Mouse (Mus musculus): ENCODE measurements around the gene Fam19a1. TPM values are rescaled to one million over a fixed set of nuclear protein-coding genes. Genes with fewer than 3 reads are reported as not detected.

The Fam19a1 gene
- polyA plus RNA-seq, 1 experiment, result not detected

DNA sequence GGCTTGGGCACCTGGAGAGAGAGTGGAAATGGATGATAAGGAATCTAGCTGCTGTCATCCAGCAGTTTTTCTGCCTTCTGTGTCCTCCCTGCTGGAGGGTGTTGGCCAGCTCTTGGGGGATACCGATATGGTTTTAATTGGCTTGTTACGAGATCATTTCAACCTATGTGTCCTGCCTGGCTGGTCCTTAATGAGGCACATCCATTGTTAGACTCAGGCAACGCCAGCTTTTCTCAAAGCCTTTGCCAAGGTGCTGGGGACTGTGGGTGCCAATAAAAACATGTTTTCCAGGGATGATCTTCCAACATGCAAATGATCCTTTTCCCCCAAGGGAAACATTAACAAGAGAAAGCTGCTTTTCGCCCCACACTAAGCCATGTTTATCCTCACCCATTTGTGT lies 266.3 kb downstream of the Fam19a1 start:
- no peak overlapping the region for H3K4me3 ChIP-seq (ENCODE audit: insufficient read depth, low read depth, low read length)
- H3K4me1 ChIP-seq (ENCODE audit: control insufficient read depth, insufficient read depth, low read length), result no peaks in the 10 kb centered on the region
- TF ChIP-seq CTCF (IDR thresholded peaks at IDR 0.05; ENCODE audit: insufficient read depth, low read depth, low read length) (no peak), POLR2A (IDR thresholded peaks at IDR 0.05; ENCODE audit: insufficient read depth, low read depth, low read length) (no peak)
- no peak overlapping the region for H3K27ac ChIP-seq (ENCODE audit: insufficient read depth, low read depth, low read length)
- 37% methylated on average over 4 of the region's 4 CpGs for WGBS

DNA sequence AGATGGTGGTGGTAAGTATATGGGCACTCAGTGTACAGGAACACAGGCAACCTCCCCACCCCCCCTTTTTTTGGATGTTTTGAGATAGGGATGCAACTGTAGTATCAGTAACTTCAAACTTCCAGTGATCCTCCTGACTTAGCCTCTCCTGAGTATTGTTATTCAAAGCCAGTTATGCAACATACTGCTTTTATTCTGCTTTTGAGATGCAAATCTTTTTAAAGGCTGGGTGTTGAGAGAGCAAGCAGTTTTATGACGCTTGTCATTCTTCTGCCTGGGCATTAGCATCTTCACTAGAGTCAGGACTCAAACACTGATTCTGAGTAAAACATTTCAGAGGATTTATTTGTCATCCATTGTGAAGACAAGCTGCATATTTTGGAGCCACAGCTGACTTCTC lies 271.5 kb downstream of the Fam19a1 start:
- WGBS, result 89% methylated on average over 1 of the region's 1 CpGs
- TF ChIP-seq POLR2A (IDR thresholded peaks at IDR 0.05; ENCODE audit: insufficient read depth, low read depth, low read length) (no peak), CTCF (IDR thresholded peaks at IDR 0.05; ENCODE audit: insufficient read depth, low read depth, low read length) (no peak)

DNA sequence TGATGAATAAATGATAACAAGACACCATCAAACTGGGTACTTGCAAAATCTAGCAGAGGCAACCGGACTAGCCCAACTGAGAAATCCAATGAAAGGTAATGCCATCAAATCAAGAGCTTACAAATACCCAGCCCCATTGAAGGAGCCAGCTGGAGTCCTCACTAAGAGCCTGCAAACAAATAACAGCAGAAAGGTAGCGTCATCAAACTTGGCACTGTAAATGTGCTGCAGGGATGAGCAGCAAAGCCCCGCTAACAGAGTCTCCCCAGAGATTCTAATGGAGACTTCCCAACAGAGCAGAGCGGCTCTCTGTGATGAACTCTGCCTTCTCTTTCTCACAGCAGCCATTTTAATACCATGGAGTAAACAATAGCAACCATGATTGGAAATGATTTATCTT lies 305.9 kb downstream of the Fam19a1 start:
- WGBS, result 94% methylated on average over 4 of the region's 4 CpGs
- no peak for TF ChIP-seq CTCF (IDR thresholded peaks at IDR 0.05; ENCODE audit: insufficient read depth, low read depth, low read length)
- TF ChIP-seq POLR2A (IDR thresholded peaks at IDR 0.05; ENCODE audit: insufficient read depth, low read depth, low read length), result no peak
- Histone ChIP-seq H3K4me1 (ENCODE audit: control insufficient read depth, insufficient read depth, low read length) (no peaks in the 10 kb centered on the region), H3K27ac (ENCODE audit: insufficient read depth, low read depth, low read length) (no peak overlapping the region), H3K4me3 (ENCODE audit: insufficient read depth, low read depth, low read length) (no peak overlapping the region)

More for the DNA sequence above, 271.5 kb downstream of the Fam19a1 start:
- Histone ChIP-seq H3K27ac (ENCODE audit: insufficient read depth, low read depth, low read length) (no peak overlapping the region), H3K4me3 (ENCODE audit: insufficient read depth, low read depth, low read length) (no peak overlapping the region), H3K4me1 (ENCODE audit: control insufficient read depth, insufficient read depth, low read length) (no peaks in the 10 kb centered on the region)

DNA sequence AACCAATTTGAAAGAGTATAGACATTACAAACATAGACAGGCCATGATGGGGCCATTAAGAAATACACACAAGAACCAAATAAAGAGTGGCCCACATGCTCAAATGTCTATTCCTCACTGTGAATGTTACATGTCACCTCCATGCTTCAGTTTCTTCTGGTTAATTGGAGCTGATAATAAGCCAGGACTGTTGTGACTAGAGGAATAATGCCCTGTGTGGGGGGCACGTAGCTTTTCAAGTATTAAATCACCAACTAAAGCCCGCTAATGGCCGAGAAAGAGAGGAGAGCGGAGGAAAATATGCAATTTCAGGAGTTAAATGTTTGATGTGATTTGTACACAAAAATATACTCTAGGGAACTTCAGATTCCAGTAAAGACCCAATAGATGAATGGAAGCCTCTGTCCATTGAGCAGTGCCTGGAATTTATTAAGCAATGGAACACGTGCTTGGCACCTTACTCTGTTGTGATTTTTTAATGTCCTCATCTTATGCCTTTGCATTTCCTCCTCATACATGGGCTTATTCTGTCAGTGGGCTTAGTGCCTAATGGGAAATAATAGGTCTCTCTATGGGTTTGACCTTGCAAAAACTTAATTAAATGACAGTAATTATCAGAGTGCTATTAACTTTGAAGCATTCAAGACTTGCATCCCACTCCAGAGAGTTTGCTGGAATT lies 306.9 kb downstream of the Fam19a1 start:
- no peak overlapping the region for H3K27ac ChIP-seq (ENCODE audit: insufficient read depth, low read depth, low read length)
- no peak overlapping the region for H3K4me3 ChIP-seq (ENCODE audit: insufficient read depth, low read depth, low read length)
- 69% methylated on average over 5 of the region's 5 CpGs for WGBS
- no peak for TF ChIP-seq POLR2A (IDR thresholded peaks at IDR 0.05; ENCODE audit: insufficient read depth, low read depth, low read length)
- TF ChIP-seq CTCF (IDR thresholded peaks at IDR 0.05; ENCODE audit: insufficient read depth, low read depth, low read length), result no peak
- no peaks in the 10 kb centered on the region for H3K4me1 ChIP-seq (ENCODE audit: control insufficient read depth, insufficient read depth, low read length)

DNA sequence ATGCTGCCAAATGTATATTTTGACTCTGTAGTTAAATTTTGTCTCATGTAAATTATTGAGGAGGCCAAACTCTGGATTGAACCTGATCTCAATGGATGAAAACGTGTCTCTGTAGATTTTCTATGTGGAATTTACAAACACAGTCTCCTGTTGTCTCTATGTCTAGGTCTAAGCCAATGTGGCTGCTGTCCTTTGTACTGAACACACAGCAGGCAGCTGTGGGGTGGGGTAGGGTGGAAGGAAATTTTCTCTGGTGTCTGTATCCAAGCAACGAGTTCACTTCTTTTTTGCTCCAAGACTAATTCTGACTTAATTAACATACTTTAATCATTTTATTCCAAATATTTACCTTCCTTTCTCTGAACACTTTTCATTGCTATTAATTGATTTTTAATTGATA lies 307.6 kb downstream of the Fam19a1 start:
- no peak overlapping the region for H3K4me3 ChIP-seq (ENCODE audit: insufficient read depth, low read depth, low read length)
- WGBS, result 25% methylated on average over 2 of the region's 2 CpGs
- no peak for TF ChIP-seq CTCF (IDR thresholded peaks at IDR 0.05; ENCODE audit: insufficient read depth, low read depth, low read length)
- no peak for TF ChIP-seq POLR2A (IDR thresholded peaks at IDR 0.05; ENCODE audit: insufficient read depth, low read depth, low read length)
- no peaks in the 10 kb centered on the region for H3K4me1 ChIP-seq (ENCODE audit: control insufficient read depth, insufficient read depth, low read length)
- H3K27ac ChIP-seq (ENCODE audit: insufficient read depth, low read depth, low read length), result no peak overlapping the region

DNA sequence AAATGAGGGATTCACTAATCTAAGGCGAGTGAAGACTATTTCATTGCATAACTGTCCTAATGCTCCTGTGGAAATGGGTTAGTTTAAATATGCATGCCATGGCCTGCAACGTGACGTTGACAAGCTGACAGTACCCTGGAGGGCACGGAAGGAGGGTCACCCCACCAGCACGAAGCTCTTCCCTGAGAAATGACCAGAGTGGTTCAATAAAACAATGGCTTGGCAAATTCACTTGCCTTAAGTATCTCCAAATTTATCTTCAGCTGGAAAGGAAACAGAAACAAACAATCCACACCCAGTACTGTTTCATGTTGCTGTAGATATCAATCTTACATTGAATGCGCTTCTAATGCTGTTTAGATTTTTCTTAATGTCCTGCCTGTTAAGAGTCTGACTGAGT lies 316.4 kb downstream of the Fam19a1 start:
- H3K4me1 ChIP-seq (ENCODE audit: control insufficient read depth, insufficient read depth, low read length), result no peaks in the 10 kb centered on the region
- WGBS, result 77% methylated on average over 6 of the region's 6 CpGs
- H3K4me3 ChIP-seq (ENCODE audit: insufficient read depth, low read depth, low read length), result no peak overlapping the region
- H3K27ac ChIP-seq (ENCODE audit: insufficient read depth, low read depth, low read length), result no peak overlapping the region
- no peak for TF ChIP-seq CTCF (IDR thresholded peaks at IDR 0.05; ENCODE audit: insufficient read depth, low read depth, low read length)
- no peak for TF ChIP-seq POLR2A (IDR thresholded peaks at IDR 0.05; ENCODE audit: insufficient read depth, low read depth, low read length)

DNA sequence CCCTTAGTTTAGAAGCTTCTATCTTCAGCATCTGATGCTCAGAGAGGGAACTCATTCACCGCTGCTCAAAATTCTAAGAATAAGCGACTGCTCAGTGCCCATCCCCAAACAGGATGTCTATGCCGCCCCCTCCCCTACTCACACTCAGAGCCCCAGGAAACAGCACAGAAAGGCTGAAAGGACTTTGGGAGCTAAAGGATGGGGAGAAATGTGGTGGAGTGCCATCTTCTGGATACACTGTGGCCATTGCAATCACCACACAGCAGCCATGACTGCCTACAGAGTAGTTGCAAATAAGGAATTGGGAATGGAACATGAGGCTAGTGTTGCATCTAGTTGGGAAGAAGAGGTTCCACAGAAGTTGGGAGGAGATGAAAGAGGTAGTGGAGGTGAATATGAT lies 319.4 kb downstream of the Fam19a1 start:
- Histone ChIP-seq H3K4me1 (ENCODE audit: control insufficient read depth, insufficient read depth, low read length) (no peaks in the 10 kb centered on the region), H3K27ac (ENCODE audit: insufficient read depth, low read depth, low read length) (no peak overlapping the region), H3K4me3 (ENCODE audit: insufficient read depth, low read depth, low read length) (no peak overlapping the region)
- TF ChIP-seq CTCF (IDR thresholded peaks at IDR 0.05; ENCODE audit: insufficient read depth, low read depth, low read length) (no peak), POLR2A (IDR thresholded peaks at IDR 0.05; ENCODE audit: insufficient read depth, low read depth, low read length) (no peak)
- WGBS, result 76% methylated on average over 3 of the region's 3 CpGs

DNA sequence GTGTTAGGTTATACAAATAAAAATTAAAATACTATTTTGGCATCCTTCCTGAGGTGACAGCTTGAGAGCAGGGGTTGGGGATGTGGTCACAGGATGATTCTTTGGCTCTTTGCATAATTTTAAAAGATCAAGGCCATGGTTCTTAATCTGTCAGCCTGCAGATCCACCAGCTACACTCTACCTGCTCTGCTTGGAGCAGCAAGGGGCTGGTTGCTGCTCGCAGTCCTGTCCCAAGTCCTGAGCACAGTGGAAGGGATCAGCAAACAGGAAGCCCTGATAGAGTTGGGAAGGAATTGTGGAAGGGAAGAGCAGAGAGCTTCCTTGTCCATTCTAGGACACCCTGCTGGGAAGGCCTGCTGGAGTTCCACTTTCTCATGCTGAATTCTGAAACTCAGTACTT lies 320.9 kb downstream of the Fam19a1 start:
- 100% methylated on average over 1 of the region's 1 CpGs for WGBS

DNA sequence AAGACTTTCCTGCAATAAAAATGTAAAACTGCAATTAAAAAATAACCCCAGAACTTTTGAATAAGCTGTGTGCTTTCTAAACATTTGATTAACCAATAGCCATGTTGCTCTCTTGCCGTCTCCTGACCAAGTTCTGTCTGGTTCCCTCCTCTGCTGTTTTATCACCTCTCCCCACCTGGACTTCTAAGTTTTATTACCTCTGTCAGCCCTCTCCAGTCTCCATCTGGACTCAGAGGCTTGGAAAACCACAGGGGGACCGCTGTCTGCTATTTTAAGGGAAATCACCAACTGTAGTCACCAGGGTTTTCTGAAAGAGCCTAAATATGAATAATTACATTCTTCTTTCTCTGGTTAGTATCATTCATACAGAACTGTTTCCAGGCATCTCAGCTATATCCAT lies 322.6 kb downstream of the Fam19a1 start:
- no peak overlapping the region for H3K27ac ChIP-seq (ENCODE audit: insufficient read depth, low read depth, low read length)
- H3K4me1 ChIP-seq (ENCODE audit: control insufficient read depth, insufficient read depth, low read length), result no peaks in the 10 kb centered on the region
- TF ChIP-seq POLR2A (IDR thresholded peaks at IDR 0.05; ENCODE audit: insufficient read depth, low read depth, low read length) (no peak), CTCF (IDR thresholded peaks at IDR 0.05; ENCODE audit: insufficient read depth, low read depth, low read length) (no peak)
- WGBS, result 87% methylated on average over 2 of the region's 2 CpGs
- no peak overlapping the region for H3K4me3 ChIP-seq (ENCODE audit: insufficient read depth, low read depth, low read length)

More for the DNA sequence above, 320.9 kb downstream of the Fam19a1 start:
- no peaks in the 10 kb centered on the region for H3K4me1 ChIP-seq (ENCODE audit: control insufficient read depth, insufficient read depth, low read length)
- TF ChIP-seq CTCF (IDR thresholded peaks at IDR 0.05; ENCODE audit: insufficient read depth, low read depth, low read length) (no peak), POLR2A (IDR thresholded peaks at IDR 0.05; ENCODE audit: insufficient read depth, low read depth, low read length) (no peak)
- no peak overlapping the region for H3K4me3 ChIP-seq (ENCODE audit: insufficient read depth, low read depth, low read length)
- H3K27ac ChIP-seq (ENCODE audit: insufficient read depth, low read depth, low read length), result no peak overlapping the region

Data from olfactory bulb, adult 2 months (tissue).